Mouse (Mus musculus): ENCODE measurements around the gene Rai1. TPM values are rescaled to one million over a fixed set of nuclear protein-coding genes. Genes with fewer than 3 reads are reported as not detected.

Rai1 gene
- total and polyA plus RNA-seq, 3 experiments, result 26.3 to 101 (median 56.7) TPM

GRCm38 (mm10) chr11:60225874-60226273, 121.1 kb downstream of the Rai1 start:
- TF ChIP-seq USF2 (IDR thresholded peaks at IDR 0.05; ENCODE audit: borderline replicate concordance in 1 of 2, insufficient read depth in 1 of 2, low read depth in 1 of 2, low read length in 2 of 2), result no peak
- TF ChIP-seq MEF2A (IDR thresholded peaks at IDR 0.05; ENCODE audit: extremely low read depth, insufficient replicate concordance, low read depth, low read length, poor library complexity, severe bottlenecking), result no peak
- no peak for TF ChIP-seq MAFK (IDR thresholded peaks at IDR 0.05; ENCODE audit: borderline replicate concordance, low read depth, low read length)
- TF ChIP-seq TCF12 (IDR thresholded peaks at IDR 0.05; ENCODE audit: low read depth, low read length), result no peak
- TF ChIP-seq ETS1 (IDR thresholded peaks at IDR 0.05; ENCODE audit: low read depth, low read length), result no peak
- no peak for TF ChIP-seq MAX (IDR thresholded peaks at IDR 0.05; ENCODE audit: low read length)
- no peak for TF ChIP-seq EP300 (IDR thresholded peaks at IDR 0.05; ENCODE audit: low read depth in 1 of 2, low read length in 2 of 2)
- TF ChIP-seq MYB (IDR thresholded peaks at IDR 0.05; ENCODE audit: low read depth, low read length), result no peak
- TF ChIP-seq POLR2AphosphoS5 (IDR thresholded peaks at IDR 0.05; ENCODE audit: borderline replicate concordance, low read depth, low read length), result no peak
- no peak for TF ChIP-seq KAT2A (conservative IDR thresholded peaks at IDR 0.05; ENCODE audit: low read depth, low read length)
- TF ChIP-seq ZKSCAN1 (IDR thresholded peaks at IDR 0.05; ENCODE audit: low read depth, low read length), result no peak
- TF ChIP-seq ZNF384 (IDR thresholded peaks at IDR 0.05; ENCODE audit: low read depth, low read length), result no peak
- TF ChIP-seq UBTF (IDR thresholded peaks at IDR 0.05; ENCODE audit: borderline replicate concordance, insufficient read depth, low read depth, low read length), result no peak
- no peak for TF ChIP-seq CTCF (IDR thresholded peaks at IDR 0.05 in 2 of 3, conservative IDR thresholded peaks at IDR 0.05 in 1 of 3; ENCODE audit: control insufficient read depth in 1 of 3, insufficient read depth in 1 of 3, low read depth in 2 of 3, low read length in 3 of 3, poor library complexity in 1 of 3, severe bottlenecking in 1 of 3)
- TF ChIP-seq NELFE (IDR thresholded peaks at IDR 0.05; ENCODE audit: low read depth, low read length), result no peak
- TF ChIP-seq POLR2AphosphoS2 (IDR thresholded peaks at IDR 0.05; ENCODE audit: low read length), result no peak
- Histone ChIP-seq H3K27ac (ENCODE audit: control insufficient read depth, low read depth, low read length) (no peak overlapping the region), H3K27me3 (ENCODE audit: control insufficient read depth in 1 of 2, insufficient read depth in 2 of 2, low read length in 2 of 2) (no peaks in the 10 kb centered on the region), H3K4me3 (ENCODE audit: control insufficient read depth in 1 of 2, insufficient read depth in 1 of 2, low read depth in 2 of 2, low read length in 2 of 2) (no peak overlapping the region), H3K9me3 (replicated peaks; ENCODE audit: insufficient read depth, low read length) (no peaks in the 10 kb centered on the region), H3K4me1 (ENCODE audit: control insufficient read depth in 1 of 2, insufficient read depth in 2 of 2, low read length in 2 of 2) (peaks cover 4 to 23% of the 10 kb centered on the region in 2 experiments), H3K36me3 (ENCODE audit: control insufficient read depth in 1 of 2, insufficient read depth in 2 of 2, low read length in 2 of 2) (peaks cover 0 to 14% of the 10 kb centered on the region in 2 experiments; a peak in 2 of 4 replicates), H3K79me2 (ENCODE audit: control insufficient read depth, insufficient read depth, low read length, poor library complexity) (no peaks in the 10 kb centered on the region; the same call in 1 of the 2 replicates), H3K9ac (ENCODE audit: control insufficient read depth, low read depth, low read length, poor library complexity, severe bottlenecking) (no peak overlapping the region)
- no peak for DNase-seq (ENCODE audit: low read depth, low spot score)

GRCm38 (mm10) chr11:60228525-60228924, 123.7 kb downstream of the Rai1 start:
- no peak for DNase-seq (ENCODE audit: low read depth, low spot score)
- H3K27ac ChIP-seq (ENCODE audit: control insufficient read depth, low read depth, low read length), result no peak overlapping the region
- 0 out of 4 replicates have a peak, but pooled peaks cover 0 to 3% of the 10 kb centered on the region in 2 experiments for H3K4me1 ChIP-seq (ENCODE audit: control insufficient read depth in 1 of 2, insufficient read depth in 2 of 2, low read length in 2 of 2)
- no peaks in the 10 kb centered on the region for H3K36me3 ChIP-seq (ENCODE audit: control insufficient read depth in 1 of 2, insufficient read depth in 2 of 2, low read length in 2 of 2)
- TF ChIP-seq CTCF (IDR thresholded peaks at IDR 0.05 in 2 of 3, conservative IDR thresholded peaks at IDR 0.05 in 1 of 3; ENCODE audit: control insufficient read depth in 1 of 3, insufficient read depth in 1 of 3, low read depth in 2 of 3, low read length in 3 of 3, poor library complexity in 1 of 3, severe bottlenecking in 1 of 3), result no peak
- no peak for TF ChIP-seq TCF12 (IDR thresholded peaks at IDR 0.05; ENCODE audit: low read depth, low read length)
- no peak for TF ChIP-seq E2F4 (IDR thresholded peaks at IDR 0.05; ENCODE audit: borderline replicate concordance, low read depth, low read length)
- no peak for TF ChIP-seq RAD21 (IDR thresholded peaks at IDR 0.05; ENCODE audit: low read depth, low read length)
- no peak for TF ChIP-seq NELFE (IDR thresholded peaks at IDR 0.05; ENCODE audit: low read depth, low read length)
- no peak for TF ChIP-seq CHD2 (IDR thresholded peaks at IDR 0.05; ENCODE audit: low read length)
- TF ChIP-seq ZNF384 (IDR thresholded peaks at IDR 0.05; ENCODE audit: low read depth, low read length), result no peak
- TF ChIP-seq GABPA (IDR thresholded peaks at IDR 0.05; ENCODE audit: low read depth, low read length), result no peak
- TF ChIP-seq GATA1 (IDR thresholded peaks at IDR 0.05; ENCODE audit: low read depth, low read length), result no peak
- TF ChIP-seq POLR2AphosphoS5 (IDR thresholded peaks at IDR 0.05; ENCODE audit: borderline replicate concordance, low read depth, low read length), result no peak
- no peak for TF ChIP-seq MAX (IDR thresholded peaks at IDR 0.05; ENCODE audit: low read length)
- no peak for TF ChIP-seq MXI1 (IDR thresholded peaks at IDR 0.05; ENCODE audit: low read depth, low read length)
- no peak for TF ChIP-seq MAFK (IDR thresholded peaks at IDR 0.05; ENCODE audit: borderline replicate concordance, low read depth, low read length)
- no peak for TF ChIP-seq TAL1 (IDR thresholded peaks at IDR 0.05; ENCODE audit: low read length)
- TF ChIP-seq ETS1 (IDR thresholded peaks at IDR 0.05; ENCODE audit: low read depth, low read length), result no peak
- no peaks in the 10 kb centered on the region for H3K79me2 ChIP-seq (ENCODE audit: control insufficient read depth, insufficient read depth, low read length, poor library complexity)
- H3K9ac ChIP-seq (ENCODE audit: control insufficient read depth, low read depth, low read length, poor library complexity, severe bottlenecking), result no peak overlapping the region
- no peaks in the 10 kb centered on the region for H3K9me3 ChIP-seq (replicated peaks; ENCODE audit: insufficient read depth, low read length)
- no peak overlapping the region for H3K4me3 ChIP-seq (ENCODE audit: control insufficient read depth in 1 of 2, insufficient read depth in 1 of 2, low read depth in 2 of 2, low read length in 2 of 2)
- no peaks in the 10 kb centered on the region for H3K27me3 ChIP-seq (ENCODE audit: control insufficient read depth in 1 of 2, insufficient read depth in 2 of 2, low read length in 2 of 2)

Data from MEL (cell line).